Mouse (Mus musculus): ENCODE measurements around the gene Aup1. TPM values are rescaled to one million over a fixed set of nuclear protein-coding genes. Genes with fewer than 3 reads are reported as not detected.

Gene Aup1
- polyA plus RNA-seq, 1 experiment, result not detected

DNA sequence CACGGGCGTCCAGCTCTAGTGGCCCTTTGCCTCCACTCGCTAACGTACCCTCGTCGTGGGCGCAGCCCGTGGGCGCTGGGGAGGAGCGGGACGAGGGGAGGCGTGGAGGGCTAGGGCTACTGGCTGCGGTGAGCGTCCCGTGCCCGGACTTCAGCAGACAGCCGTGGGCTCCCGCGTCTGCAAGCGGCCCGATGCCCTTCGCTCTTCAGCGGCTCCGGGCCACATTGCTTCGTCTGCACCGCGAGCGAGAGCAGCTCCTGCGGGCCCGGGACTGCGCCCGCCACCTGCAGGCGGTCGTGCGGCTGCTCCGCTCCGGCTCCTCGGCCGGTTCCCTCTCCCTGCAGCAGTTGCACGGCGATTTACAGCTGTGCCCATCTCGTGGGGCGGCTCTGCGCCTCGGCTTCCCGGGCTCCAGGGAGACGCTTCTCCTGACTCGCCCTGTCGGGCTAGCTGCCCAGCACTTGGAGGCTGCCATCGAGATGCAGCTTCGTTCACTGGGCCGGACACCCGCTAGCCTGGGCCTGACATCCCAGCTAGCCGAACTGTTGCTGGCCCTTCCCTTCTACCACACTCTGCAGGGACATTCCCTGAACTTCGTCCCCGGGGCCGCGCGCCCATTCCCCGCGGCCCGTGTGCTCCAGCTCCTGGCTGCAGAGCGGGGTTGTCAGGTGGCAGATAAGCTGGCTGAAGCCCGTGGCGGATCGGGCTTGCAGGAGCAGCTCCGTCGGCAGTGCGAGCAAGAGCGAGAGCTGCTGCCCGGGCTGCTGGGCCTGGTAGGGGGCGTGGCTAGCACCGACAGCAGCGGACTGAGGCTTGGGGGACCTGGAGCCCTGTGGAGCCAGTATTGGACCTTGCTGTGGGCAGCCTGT, 47.6 kb downstream of the Aup1 start:
- Histone ChIP-seq H3K4me3 (ENCODE audit: insufficient read depth, low read depth, low read length) (peak overlapping the region; percentile 70), H3K27ac (ENCODE audit: insufficient read depth, low read depth, low read length) (0 out of 2 replicates have a peak overlapping the region, but pooled peaks have one; percentile 10), H3K4me1 (ENCODE audit: control insufficient read depth, insufficient read depth, low read length) (peaks cover 18% of the 10 kb centered on the region)
- under 1% methylated on average over 74 of the region's 74 CpGs for WGBS
- 0 out of 2 replicates have a peak, but pooled peaks have one; percentile 12 for TF ChIP-seq POLR2A (IDR thresholded peaks at IDR 0.05; ENCODE audit: insufficient read depth, low read depth, low read length)
- TF ChIP-seq CTCF (IDR thresholded peaks at IDR 0.05; ENCODE audit: insufficient read depth, low read depth, low read length), result peak; percentile 20; the same call in 1 of the 2 replicates

DNA sequence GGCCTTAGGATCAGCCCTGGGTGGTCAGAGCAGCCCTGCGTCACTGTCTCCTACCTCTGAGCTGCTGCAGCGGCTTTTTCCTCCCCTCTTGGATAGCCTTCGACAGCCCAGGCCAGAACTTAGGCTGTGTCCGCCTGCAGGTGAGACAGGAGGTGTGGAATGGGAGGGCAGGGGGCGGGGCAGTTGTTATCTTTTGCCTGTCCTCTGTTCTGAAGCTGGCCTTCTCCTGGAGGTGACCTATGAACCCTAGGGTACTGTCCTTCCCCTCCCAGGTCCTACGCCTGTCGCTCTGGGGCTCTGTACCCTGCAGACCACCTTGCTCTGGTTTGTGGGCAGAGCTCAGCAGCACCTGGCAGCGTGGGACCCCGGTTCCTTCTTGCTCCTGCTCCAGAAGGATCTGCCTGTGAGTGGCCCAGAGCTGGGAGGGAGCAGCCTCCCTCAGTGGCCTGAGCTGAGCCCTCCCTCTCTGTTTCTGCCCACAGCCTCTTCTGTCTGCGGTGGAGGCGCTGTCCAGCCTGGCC, 48.9 kb downstream of the Aup1 start:
- no peak for TF ChIP-seq CTCF (IDR thresholded peaks at IDR 0.05; ENCODE audit: insufficient read depth, low read depth, low read length)
- TF ChIP-seq POLR2A (IDR thresholded peaks at IDR 0.05; ENCODE audit: insufficient read depth, low read depth, low read length), result no peak
- WGBS, result 61% methylated on average over 11 of the region's 11 CpGs
- peak overlapping the region; percentile 70; the same call in 1 of the 2 replicates for H3K4me3 ChIP-seq (ENCODE audit: insufficient read depth, low read depth, low read length)
- peaks cover 27% of the 10 kb centered on the region for H3K4me1 ChIP-seq (ENCODE audit: control insufficient read depth, insufficient read depth, low read length)
- H3K27ac ChIP-seq (ENCODE audit: insufficient read depth, low read depth, low read length), result no peak overlapping the region

GRCm38 (mm10) chr6:83104158-83104557, 49.8 kb downstream of the Aup1 start:
- Histone ChIP-seq H3K4me1 (ENCODE audit: control insufficient read depth, insufficient read depth, low read length) (peaks cover 27% of the 10 kb centered on the region), H3K4me3 (ENCODE audit: insufficient read depth, low read depth, low read length) (no peak overlapping the region), H3K27ac (ENCODE audit: insufficient read depth, low read depth, low read length) (no peak overlapping the region)
- no peak for TF ChIP-seq CTCF (IDR thresholded peaks at IDR 0.05; ENCODE audit: insufficient read depth, low read depth, low read length)
- TF ChIP-seq POLR2A (IDR thresholded peaks at IDR 0.05; ENCODE audit: insufficient read depth, low read depth, low read length), result no peak
- WGBS, result 52% methylated on average over 4 of the region's 4 CpGs

Other genes with a start within 250 kb of the Aup1 start
- gene Sema4f, start 114.8 kb upstream of the Aup1 start, polyA plus RNA-seq (2012; ENCODE audit: insufficient read depth, insufficient read length, low replicate concordance, missing spikeins), result not detected in 2 replicates
- gene M1ap, start 107.6 kb upstream of the Aup1 start, polyA plus RNA-seq (2012; ENCODE audit: insufficient read depth, insufficient read length, low replicate concordance, missing spikeins), result not detected in 2 replicates
- gene Dok1, start 21.1 kb upstream of the Aup1 start, polyA plus RNA-seq (2012; ENCODE audit: insufficient read depth, insufficient read length, low replicate concordance, missing spikeins), result not detected in 2 replicates
- not detected in 2 replicates for gene Loxl3, start 20.3 kb upstream of the Aup1 start, polyA plus RNA-seq (2012; ENCODE audit: insufficient read depth, insufficient read length, low replicate concordance, missing spikeins)
- not detected in 2 replicates for gene Htra2, start 752 bp downstream of the Aup1 start, polyA plus RNA-seq (2012; ENCODE audit: insufficient read depth, insufficient read length, low replicate concordance, missing spikeins)
- gene Dqx1, start 3.3 kb downstream of the Aup1 start, polyA plus RNA-seq (2012; ENCODE audit: insufficient read depth, insufficient read length, low replicate concordance, missing spikeins), result not detected in 2 replicates
- not detected in 2 replicates for gene Tlx2, start 15.8 kb downstream of the Aup1 start, polyA plus RNA-seq (2012; ENCODE audit: insufficient read depth, insufficient read length, low replicate concordance, missing spikeins)
- not detected in 2 replicates for gene Pcgf1, start 23.3 kb downstream of the Aup1 start, polyA plus RNA-seq (2012; ENCODE audit: insufficient read depth, insufficient read length, low replicate concordance, missing spikeins)
- not detected in 2 replicates for gene Lbx2, start 31.8 kb downstream of the Aup1 start, polyA plus RNA-seq (2012; ENCODE audit: insufficient read depth, insufficient read length, low replicate concordance, missing spikeins)
- gene Ccdc142, start 47.1 kb downstream of the Aup1 start, polyA plus RNA-seq (2012; ENCODE audit: insufficient read depth, insufficient read length, low replicate concordance, missing spikeins), result not detected in 2 replicates
- gene Gm42688, start 47.1 kb downstream of the Aup1 start, polyA plus RNA-seq (2012; ENCODE audit: insufficient read depth, insufficient read length, low replicate concordance, missing spikeins), result not detected in 2 replicates
- not detected in 2 replicates for gene Mrpl53, start 54.5 kb downstream of the Aup1 start, polyA plus RNA-seq (2012; ENCODE audit: insufficient read depth, insufficient read length, low replicate concordance, missing spikeins)
- gene Mogs, start 61.0 kb downstream of the Aup1 start, polyA plus RNA-seq (2012; ENCODE audit: insufficient read depth, insufficient read length, low replicate concordance, missing spikeins), result not detected in 2 replicates
- not detected in 2 replicates for gene Wbp1, start 67.0 kb downstream of the Aup1 start, polyA plus RNA-seq (2012; ENCODE audit: insufficient read depth, insufficient read length, low replicate concordance, missing spikeins)
- not detected in 2 replicates for gene Ino80b, start 70.9 kb downstream of the Aup1 start, polyA plus RNA-seq (2012; ENCODE audit: insufficient read depth, insufficient read length, low replicate concordance, missing spikeins)
- gene Rtkn, start 80.9 kb downstream of the Aup1 start, polyA plus RNA-seq (2012; ENCODE audit: insufficient read depth, insufficient read length, low replicate concordance, missing spikeins), result not detected in 2 replicates
- not detected in 2 replicates for gene Wdr54, start 101.9 kb downstream of the Aup1 start, polyA plus RNA-seq (2012; ENCODE audit: insufficient read depth, insufficient read length, low replicate concordance, missing spikeins)
- not detected in 2 replicates for gene 1700003E16Rik, start 101.9 kb downstream of the Aup1 start, polyA plus RNA-seq (2012; ENCODE audit: insufficient read depth, insufficient read length, low replicate concordance, missing spikeins)
- 187 TPM in 1 of 2 replicates, not detected in the other for gene Dctn1, start 111.4 kb downstream of the Aup1 start, polyA plus RNA-seq (2012; ENCODE audit: insufficient read depth, insufficient read length, low replicate concordance, missing spikeins)
- not detected in 2 replicates for gene Slc4a5, start 165.3 kb downstream of the Aup1 start, polyA plus RNA-seq (2012; ENCODE audit: insufficient read depth, insufficient read length, low replicate concordance, missing spikeins)

All from olfactory bulb, adult 2 months (tissue).